ENCODE assay signal across 10 mouse cellular contexts in genomic region chr2:169826316-169826715, GRCm38 (mm10).
DNase-seq lines count a peak whose midpoint lies in the region; ATAC-seq and TF ChIP-seq lines count a peak whose summit lies in the region.
"Had no signal": no experiment of that assay in that cellular context is flagged by ENCODE, and none has a peak within 500 bp of the region (broad histone marks: within the 10 kb centered on the region; RNA-seq: fewer than 3 reads in every experiment).

No protein-coding gene starts in this region.

- 0 out of 2 replicates have a peak overlapping the region, but pooled peaks have one; percentile 36 for H3K27ac ChIP-seq in kidney, embryonic 16.5 days (ENCODE audit: low read length)
- no peak overlapping the region for H3K27ac ChIP-seq in forebrain, postnatal 0 days (ENCODE audit: low read depth, low read length)
- H3K27ac ChIP-seq in intestine, embryonic 14.5 days (ENCODE audit: low read depth): peak overlapping the region; percentile 57
- H3K27ac ChIP-seq in neural tube, embryonic 13.5 days (replicated peaks): peak overlapping the region; percentile 79
- no peak overlapping the region for H3K27ac ChIP-seq in cerebellum, adult 2 months (ENCODE audit: insufficient read depth, low read length)
- H3K27ac ChIP-seq: liver, embryonic 14.5 days had no signal

- peak; percentile 60 for ATAC-seq in kidney, embryonic 16.5 days (ENCODE audit: low FRiP score, low TSS enrichment)
- ATAC-seq in forebrain, postnatal 0 days: no peak
- ATAC-seq in intestine, embryonic 14.5 days (replicated peaks; ENCODE audit: low FRiP score, low TSS enrichment, low read depth): no peak
- ATAC-seq in neural tube, embryonic 13.5 days (ENCODE audit: low read depth): peak; percentile 34; the same call in 1 of the 2 replicates

- H3K4me3 ChIP-seq in kidney, embryonic 16.5 days (ENCODE audit: low read length): peak overlapping the region; percentile 21
- no peak overlapping the region for H3K4me3 ChIP-seq in forebrain, postnatal 0 days (ENCODE audit: low read depth, low read length)
- H3K4me3 ChIP-seq in intestine, embryonic 14.5 days (ENCODE audit: low read depth, low read length): no peak overlapping the region
- H3K4me3 ChIP-seq in neural tube, embryonic 13.5 days: no peak overlapping the region
- no peak overlapping the region for H3K4me3 ChIP-seq in cerebellum, adult 2 months (replicated peaks; ENCODE audit: insufficient read depth, low read depth, low read length)
- H3K4me3 ChIP-seq: heart, embryonic 12.5 days had no signal

- no peaks in the 10 kb centered on the region for H3K27me3 ChIP-seq in kidney, embryonic 16.5 days (ENCODE audit: insufficient read depth, low read length)
- no peaks in the 10 kb centered on the region for H3K27me3 ChIP-seq in forebrain, postnatal 0 days (ENCODE audit: insufficient read depth, low read length)
- H3K27me3 ChIP-seq in intestine, embryonic 14.5 days (replicated peaks; ENCODE audit: control insufficient read depth, insufficient read depth, low read length): no peaks in the 10 kb centered on the region
- no peaks in the 10 kb centered on the region for H3K27me3 ChIP-seq in neural tube, embryonic 13.5 days
- H3K27me3 ChIP-seq in cerebellum, adult 2 months (ENCODE audit: control insufficient read depth, insufficient read depth, low read length): no peaks in the 10 kb centered on the region
- H3K27me3 ChIP-seq: heart, embryonic 12.5 days had no signal

- H3K4me2 ChIP-seq in kidney, embryonic 16.5 days (replicated peaks; ENCODE audit: low read depth, low read length): peak overlapping the region; percentile 52
- H3K4me2 ChIP-seq in forebrain, postnatal 0 days (ENCODE audit: low read depth): peak overlapping the region; percentile 16
- peak overlapping the region; percentile 23 for H3K4me2 ChIP-seq in intestine, embryonic 14.5 days (ENCODE audit: low read length)
- H3K4me2 ChIP-seq in neural tube, embryonic 13.5 days: peak overlapping the region; percentile 39
- H3K4me2 ChIP-seq: heart, embryonic 12.5 days had no signal

- H3K4me1 ChIP-seq in kidney, embryonic 16.5 days (ENCODE audit: insufficient read depth, low read length): peaks cover 22% of the 10 kb centered on the region
- H3K4me1 ChIP-seq in forebrain, postnatal 0 days (ENCODE audit: insufficient read depth): no peaks in the 10 kb centered on the region
- H3K4me1 ChIP-seq in intestine, embryonic 14.5 days (replicated peaks; ENCODE audit: control insufficient read depth, insufficient read depth, low read length): 0 out of 2 replicates have a peak, but pooled peaks cover 11% of the 10 kb centered on the region
- peaks cover 26% of the 10 kb centered on the region for H3K4me1 ChIP-seq in neural tube, embryonic 13.5 days (replicated peaks)
- no peaks in the 10 kb centered on the region for H3K4me1 ChIP-seq in cerebellum, adult 2 months (ENCODE audit: control insufficient read depth, insufficient read depth, low read length)
- H3K4me1 ChIP-seq: heart, embryonic 12.5 days had no signal

- DNase-seq in kidney, adult 11 months: no peak
- DNase-seq in forebrain, postnatal 0 days: peak; percentile 24
- no peak for DNase-seq in intestine, embryonic 14.5 days (ENCODE audit: low spot score)
- DNase-seq in cerebellum, adult 2 months: no peak
- DNase-seq in ovary, postnatal 10 days (ENCODE audit: low spot score): no peak
- DNase-seq: right cerebral cortex, postnatal 4 days had no signal

- WGBS in kidney, embryonic 16.5 days: 11% methylated on average over 15 of the region's 15 CpGs
- 44% methylated on average over 15 of the region's 15 CpGs for WGBS in forebrain, postnatal 0 days
- WGBS in intestine, embryonic 14.5 days: 28% methylated on average over 15 of the region's 15 CpGs
- WGBS in neural tube, embryonic 13.5 days: 21% methylated on average over 15 of the region's 15 CpGs
- WGBS in cerebellum, adult 2 months: 41% methylated on average over 15 of the region's 15 CpGs

- H3K9ac ChIP-seq in kidney, embryonic 16.5 days (replicated peaks; ENCODE audit: low read length): 0 out of 2 replicates have a peak overlapping the region, but pooled peaks have one; percentile 41
- no peak overlapping the region for H3K9ac ChIP-seq in forebrain, postnatal 0 days
- H3K9ac ChIP-seq in intestine, embryonic 14.5 days (ENCODE audit: low read length): no peak overlapping the region
- peak overlapping the region; percentile 39 for H3K9ac ChIP-seq in neural tube, embryonic 13.5 days
- H3K9ac ChIP-seq: heart, embryonic 12.5 days; liver, embryonic 14.5 days had no signal

- H3K9me3 ChIP-seq in kidney, embryonic 16.5 days (ENCODE audit: low read length): no peaks in the 10 kb centered on the region
- no peaks in the 10 kb centered on the region for H3K9me3 ChIP-seq in forebrain, postnatal 0 days (ENCODE audit: low read length)
- H3K9me3 ChIP-seq in intestine, embryonic 14.5 days (ENCODE audit: control insufficient read depth, low read length): no peaks in the 10 kb centered on the region
- no peaks in the 10 kb centered on the region for H3K9me3 ChIP-seq in neural tube, embryonic 13.5 days
- H3K9me3 ChIP-seq: heart, embryonic 12.5 days had no signal

- TF ChIP-seq POLR2A in cerebellum, adult 2 months (IDR thresholded peaks at IDR 0.05; ENCODE audit: borderline replicate concordance, insufficient read depth, low read length): no peak

- H3K36me3 ChIP-seq in kidney, embryonic 16.5 days (ENCODE audit: insufficient read depth, low read length): no peaks in the 10 kb centered on the region
- H3K36me3 ChIP-seq in forebrain, postnatal 0 days (ENCODE audit: insufficient read depth): no peaks in the 10 kb centered on the region
- H3K36me3 ChIP-seq in intestine, embryonic 14.5 days (ENCODE audit: control insufficient read depth, insufficient read depth, low read length): no peaks in the 10 kb centered on the region
- H3K36me3 ChIP-seq in neural tube, embryonic 13.5 days: no peaks in the 10 kb centered on the region
- H3K36me3 ChIP-seq: heart, embryonic 12.5 days had no signal

- TF ChIP-seq CTCF in forebrain, postnatal 0 days (IDR thresholded peaks at IDR 0.05; ENCODE audit: low read depth): no peak
- no peak for TF ChIP-seq CTCF in cerebellum, adult 2 months (IDR thresholded peaks at IDR 0.05; ENCODE audit: borderline replicate concordance, insufficient read depth, low read depth, low read length)

Comparison
In these comparisons a context has a peak if more than half of its experiments do, and no peak if none do; other contexts are left out.
1. ATAC-seq: peak in kidney, embryonic 16.5 days (single experiment) and neural tube, embryonic 13.5 days (single experiment); none in forebrain, postnatal 0 days (single experiment) and intestine, embryonic 14.5 days (single experiment).
2. H3K27ac ChIP-seq: peak in kidney, embryonic 16.5 days (single experiment), intestine, embryonic 14.5 days (single experiment) and neural tube, embryonic 13.5 days (single experiment); none in forebrain, postnatal 0 days (single experiment) and cerebellum, adult 2 months (single experiment).
3. H3K9ac ChIP-seq: peak in kidney, embryonic 16.5 days (single experiment) and neural tube, embryonic 13.5 days (single experiment); none in forebrain, postnatal 0 days (single experiment) and intestine, embryonic 14.5 days (single experiment).
4. Peak in every context shown above with its lines, with median percentiles within 50 percentile points of each other: H3K4me2 ChIP-seq.